Mouse (Mus musculus): ENCODE measurements around the gene Gtf3c3. TPM values are rescaled to one million over a fixed set of nuclear protein-coding genes. Genes with fewer than 3 reads are reported as not detected.

The Gtf3c3 gene
- total and polyA plus RNA-seq, 2 experiments from 2014 or later = 15.9 to 33.8 TPM

DNA sequence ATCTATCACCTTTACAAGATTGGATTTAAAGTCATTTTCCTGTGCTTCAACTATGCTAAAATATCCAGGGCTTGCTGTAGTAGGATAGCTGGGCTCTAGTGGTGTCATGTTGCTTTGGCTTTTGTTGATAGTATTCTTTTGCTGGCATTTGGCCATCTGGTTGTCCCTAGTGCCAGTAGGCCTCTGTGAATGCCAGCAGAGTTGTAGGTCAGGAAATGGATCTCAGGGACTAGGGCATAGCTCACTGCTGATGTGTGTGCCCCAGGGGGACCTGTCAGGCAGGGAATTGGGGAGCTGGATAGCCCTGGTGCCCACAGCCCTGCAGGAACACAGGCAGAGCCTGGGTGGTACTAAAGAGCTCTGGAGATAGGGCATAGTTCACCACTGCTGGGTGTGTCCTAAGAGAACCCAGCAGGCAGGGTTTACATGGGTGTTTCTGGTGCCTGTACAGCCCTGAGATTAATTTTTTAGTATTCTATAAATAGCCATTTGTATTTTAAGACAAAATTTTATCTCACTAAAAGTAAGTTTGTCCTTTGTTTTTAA is 61.2 kb downstream of the Gtf3c3 start:
- Histone ChIP-seq H3K9me3 (ENCODE audit: low read length) (no peaks in the 10 kb centered on the region), H3K9ac (no peak overlapping the region), H3K4me2 (ENCODE audit: low read depth) (no peak overlapping the region), H3K4me3 (ENCODE audit: low read depth, low read length) (no peak overlapping the region), H3K27me3 (ENCODE audit: insufficient read depth, low read length) (no peaks in the 10 kb centered on the region), H3K36me3 (ENCODE audit: insufficient read depth) (no peaks in the 10 kb centered on the region), H3K4me1 (ENCODE audit: insufficient read depth) (no peaks in the 10 kb centered on the region), H3K27ac (ENCODE audit: low read depth, low read length) (no peak overlapping the region)
- no peak for TF ChIP-seq CTCF (IDR thresholded peaks at IDR 0.05; ENCODE audit: low read depth)
- no peak for ATAC-seq
- no peak for DNase-seq

DNA sequence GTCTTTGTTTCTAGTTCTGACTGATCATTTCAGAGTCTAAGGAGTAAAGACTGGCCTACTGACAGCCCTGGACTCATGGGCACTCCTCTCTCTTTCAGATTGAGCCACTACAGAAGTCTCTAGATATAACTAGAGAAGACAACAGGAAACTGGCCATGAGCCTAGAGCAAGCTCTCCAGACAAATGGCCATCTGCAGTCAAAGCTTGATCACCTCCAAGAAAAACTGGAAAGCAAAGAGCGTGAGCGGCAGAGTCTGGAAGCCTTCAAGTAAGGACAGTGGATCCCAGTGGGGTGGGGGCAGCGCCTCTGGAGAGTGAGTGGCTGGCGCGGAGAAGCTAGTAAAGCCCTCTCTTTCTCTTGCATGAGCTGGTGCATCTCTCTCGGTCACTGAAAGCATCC is 82.2 kb downstream of the Gtf3c3 start:
- Histone ChIP-seq H3K27me3 (ENCODE audit: insufficient read depth, low read length) (no peaks in the 10 kb centered on the region), H3K9ac (no peak overlapping the region), H3K4me2 (ENCODE audit: low read depth) (no peak overlapping the region), H3K4me1 (ENCODE audit: insufficient read depth) (no peaks in the 10 kb centered on the region), H3K36me3 (ENCODE audit: insufficient read depth) (no peaks in the 10 kb centered on the region), H3K27ac (ENCODE audit: low read depth, low read length) (no peak overlapping the region), H3K9me3 (ENCODE audit: low read length) (no peaks in the 10 kb centered on the region), H3K4me3 (ENCODE audit: low read depth, low read length) (no peak overlapping the region)
- DNase-seq = no peak
- TF ChIP-seq CTCF (IDR thresholded peaks at IDR 0.05; ENCODE audit: low read depth) = no peak
- 87% methylated on average over 6 of the region's 6 CpGs for WGBS
- no peak for ATAC-seq

DNA sequence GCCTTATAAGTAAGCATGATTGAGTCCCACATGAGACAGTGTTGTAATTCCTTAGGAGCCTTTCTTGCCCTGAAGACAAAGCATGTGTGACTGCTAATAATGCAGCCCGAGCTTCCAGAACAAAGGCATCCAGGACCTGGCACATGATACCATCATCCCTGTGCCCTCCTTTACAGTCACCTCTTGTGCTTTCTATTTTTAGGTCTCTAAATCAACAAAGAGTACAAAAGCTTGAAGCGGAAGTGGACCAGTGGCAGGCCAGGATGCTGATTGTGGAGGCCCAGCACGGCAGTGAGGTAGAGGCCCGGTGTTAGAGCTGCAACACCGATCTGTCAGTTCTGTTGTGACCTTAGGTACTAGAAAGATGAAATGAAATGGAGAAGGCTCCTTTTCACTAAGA is 83.3 kb downstream of the Gtf3c3 start:
- no peak for TF ChIP-seq CTCF (IDR thresholded peaks at IDR 0.05; ENCODE audit: low read depth)
- H3K4me3 ChIP-seq (ENCODE audit: low read depth, low read length) = no peak overlapping the region
- ATAC-seq (no peak), DNase-seq (no peak)
- no peak overlapping the region for H3K27ac ChIP-seq (ENCODE audit: low read depth, low read length)
- H3K4me1 ChIP-seq (ENCODE audit: insufficient read depth) = no peaks in the 10 kb centered on the region
- no peaks in the 10 kb centered on the region for H3K27me3 ChIP-seq (ENCODE audit: insufficient read depth, low read length)
- H3K9me3 ChIP-seq (ENCODE audit: low read length) = no peaks in the 10 kb centered on the region
- WGBS = 63% methylated on average over 5 of the region's 5 CpGs
- H3K36me3 ChIP-seq (ENCODE audit: insufficient read depth) = no peaks in the 10 kb centered on the region
- H3K4me2 ChIP-seq (ENCODE audit: low read depth) = no peak overlapping the region
- no peak overlapping the region for H3K9ac ChIP-seq

DNA sequence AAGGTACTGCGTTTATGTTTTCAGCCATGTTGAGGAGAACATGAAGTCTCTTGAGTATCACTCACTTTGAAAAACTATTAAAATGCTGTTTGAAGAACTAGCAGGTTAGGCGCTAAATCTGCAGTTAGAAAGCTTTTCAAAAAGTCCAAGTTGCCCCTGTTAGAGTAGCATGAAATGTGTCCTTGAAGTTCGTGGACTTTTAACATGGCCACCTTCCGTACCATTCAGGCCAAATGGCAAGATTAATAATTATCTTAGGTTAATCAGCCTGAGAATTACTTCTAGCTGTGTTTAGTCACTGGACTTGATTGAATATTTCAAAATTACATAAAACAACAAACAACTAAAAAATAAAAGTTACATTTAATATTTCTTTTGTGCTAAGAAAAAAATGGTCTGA is 84.0 kb downstream of the Gtf3c3 start:
- Histone ChIP-seq H3K9ac (no peak overlapping the region), H3K9me3 (ENCODE audit: low read length) (no peaks in the 10 kb centered on the region), H3K27ac (ENCODE audit: low read depth, low read length) (no peak overlapping the region), H3K4me1 (ENCODE audit: insufficient read depth) (no peaks in the 10 kb centered on the region), H3K4me2 (ENCODE audit: low read depth) (no peak overlapping the region), H3K4me3 (ENCODE audit: low read depth, low read length) (no peak overlapping the region), H3K27me3 (ENCODE audit: insufficient read depth, low read length) (no peaks in the 10 kb centered on the region), H3K36me3 (ENCODE audit: insufficient read depth) (no peaks in the 10 kb centered on the region)
- TF ChIP-seq CTCF (IDR thresholded peaks at IDR 0.05; ENCODE audit: low read depth) = no peak
- no peak for DNase-seq
- ATAC-seq = no peak
- whole genome bisulfite sequencing = 93% methylated on average over 4 of the region's 4 CpGs

Other genes starting within 250 kb of the Gtf3c3 start
- gene Hecw2, start 243.8 kb downstream of the Gtf3c3 start, total RNA-seq (2014; rRNA removed) = 15.4 and 16.1 TPM in 2 replicates
- 3.2 and 4.6 TPM in 2 replicates for gene Hecw2, start 243.8 kb downstream of the Gtf3c3 start, polyA plus RNA-seq (2015; fragmentation: Nextera tagmentation; extraction: Ambion mirVana)
- 0.15 and 0.24 TPM in 2 replicates for gene Ccdc150, start 188.3 kb downstream of the Gtf3c3 start, total RNA-seq (2014; rRNA removed)
- 0.11 and 0.15 TPM in 2 replicates for gene Ccdc150, start 188.3 kb downstream of the Gtf3c3 start, polyA plus RNA-seq (2015; fragmentation: Nextera tagmentation; extraction: Ambion mirVana)
- 53.9 and 87.2 TPM in 2 replicates for gene Pgap1, start 118.7 kb upstream of the Gtf3c3 start, total RNA-seq (2014; rRNA removed)
- 9.1 and 18.2 TPM in 2 replicates for gene Pgap1, start 118.7 kb upstream of the Gtf3c3 start, polyA plus RNA-seq (2015; fragmentation: Nextera tagmentation; extraction: Ambion mirVana)

Data from forebrain, postnatal 0 days (tissue).